ENCODE assay signal across 8 mouse cellular contexts in the genomic region with DNA sequence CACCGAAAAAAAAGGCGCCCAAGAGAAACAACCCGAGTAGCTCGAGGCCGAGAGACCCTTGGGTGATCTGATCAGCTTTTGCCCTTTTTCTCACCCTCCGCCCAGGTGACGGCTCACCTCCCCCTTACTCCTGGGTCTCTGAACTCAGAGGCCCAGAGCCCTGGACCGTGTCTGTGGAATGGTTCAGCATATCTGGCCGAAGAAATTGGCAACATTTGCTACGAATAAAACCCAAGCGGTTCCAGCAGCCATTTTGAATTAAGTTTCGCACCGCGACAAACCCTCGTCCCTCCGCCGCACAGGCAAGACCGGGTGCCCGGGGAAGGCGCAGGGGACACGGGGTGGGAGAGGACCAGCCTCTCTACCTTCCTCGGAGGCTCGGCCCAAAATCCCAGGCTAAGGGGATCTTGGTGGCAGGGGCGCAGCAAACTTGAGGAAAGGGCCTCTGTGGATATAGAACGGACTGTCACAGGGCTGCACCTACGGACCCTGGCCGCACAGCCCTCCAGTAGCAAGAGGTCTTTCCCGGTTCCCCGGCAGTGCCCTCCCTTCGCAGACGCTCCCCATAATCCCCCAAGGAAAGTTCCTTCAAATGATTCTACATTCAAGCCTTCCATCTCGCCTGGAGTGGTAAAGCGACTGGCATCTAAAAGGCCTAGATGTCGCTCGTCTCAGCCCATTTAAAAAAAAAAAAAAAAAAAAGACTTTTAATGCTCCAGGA. TPM values are rescaled to one million over a fixed set of nuclear protein-coding genes. Genes with fewer than 3 reads are reported as not detected.
DNase-seq lines count a peak whose midpoint lies in the region; ATAC-seq and TF ChIP-seq lines count a peak whose summit lies in the region.

No protein-coding gene starts in this region.

- peaks cover 75% of the 10 kb centered on the region for H3K27me3 ChIP-seq in erythroblast, embryonic 14.5 days (ENCODE audit: control insufficient read depth)
- H3K27me3 ChIP-seq in forebrain, embryonic 11.5 days (ENCODE audit: control insufficient read depth, insufficient read depth, low read length): peaks cover 31% of the 10 kb centered on the region
- H3K27me3 ChIP-seq in hindbrain, embryonic 16.5 days (replicated peaks; ENCODE audit: control insufficient read depth, insufficient read depth, low read length): no peaks in the 10 kb centered on the region; the same call in 1 of the 2 replicates

- 0 out of 2 replicates have a peak overlapping the region, but pooled peaks have one; percentile 22 for H3K9ac ChIP-seq in ES-E14 (ENCODE audit: insufficient read depth, low read depth, low read length, poor library complexity, severe bottlenecking)
- H3K9ac ChIP-seq in forebrain, embryonic 11.5 days (ENCODE audit: low read length): peak overlapping the region; percentile 57
- H3K9ac ChIP-seq in hindbrain, embryonic 16.5 days (ENCODE audit: low read depth, low read length): peak overlapping the region; percentile 93

- DNase-seq in ES-E14 (ENCODE audit: low read depth, low spot score): no peak
- peak; percentile 74 for DNase-seq in forebrain, embryonic 11.5 days (ENCODE audit: low spot score)
- DNase-seq in lung, postnatal 14 days: peak; percentile 33
- DNase-seq in urinary bladder, postnatal 25 days (ENCODE audit: low spot score): peak; percentile 33
- no peak for DNase-seq in right cerebral cortex, postnatal 14 days

- H3K4me3 ChIP-seq in erythroblast, embryonic 14.5 days (replicated peaks): peak overlapping the region; percentile 35
- H3K4me3 ChIP-seq in ES-E14 (ENCODE audit: insufficient read depth in 1 of 2, low read depth in 1 of 2, low read length in 2 of 2, poor library complexity in 1 of 2, severe bottlenecking in 1 of 2): peak overlapping the region; percentile 51 to 59; a peak in 3 of 4 replicates
- peak overlapping the region; percentile 57 for H3K4me3 ChIP-seq in forebrain, embryonic 11.5 days (ENCODE audit: low read depth, low read length)
- peak overlapping the region; percentile 75 for H3K4me3 ChIP-seq in hindbrain, embryonic 16.5 days (ENCODE audit: low read length)

- no peak for ATAC-seq in erythroblast, adult 5-6 weeks (replicated peaks; ENCODE audit: low FRiP score, poor library complexity, severe bottlenecking)
- no peak for ATAC-seq in forebrain, embryonic 11.5 days (replicated peaks; ENCODE audit: low FRiP score)
- no peak for ATAC-seq in hindbrain, embryonic 16.5 days

- no peaks in the 10 kb centered on the region; the same call in 1 of the 2 replicates for H3K36me3 ChIP-seq in erythroblast, embryonic 14.5 days (ENCODE audit: control insufficient read depth)
- no peaks in the 10 kb centered on the region for H3K36me3 ChIP-seq in ES-E14 (ENCODE audit: control insufficient read depth, insufficient read depth, low read length, poor library complexity, severe bottlenecking)
- H3K36me3 ChIP-seq in forebrain, embryonic 11.5 days (ENCODE audit: control insufficient read depth, insufficient read depth, low read length): no peaks in the 10 kb centered on the region
- H3K36me3 ChIP-seq in hindbrain, embryonic 16.5 days (ENCODE audit: control insufficient read depth, insufficient read depth, low read length): no peaks in the 10 kb centered on the region

- in situ Hi-C loops in ES-E14 (cut with MboI; ENCODE audit: low sequenced_read_pairs in 2 of 2, unreplicated experiment in 2 of 2): loop anchor here (5.0 kb wide), 1 partner anchor 142 kb away; no protein-coding TSS in a partner anchor

- WGBS in forebrain, embryonic 11.5 days: under 1% methylated on average over 35 of the region's 35 CpGs
- WGBS in hindbrain, embryonic 16.5 days: under 1% methylated on average over 35 of the region's 35 CpGs

- H3K9me3 ChIP-seq in erythroblast, embryonic 14.5 days (ENCODE audit: control insufficient read depth, low read length): peaks cover 3% of the 10 kb centered on the region; the same call in 1 of the 2 replicates
- no peaks in the 10 kb centered on the region for H3K9me3 ChIP-seq in ES-E14 (ENCODE audit: control insufficient read depth, insufficient read depth, low read depth, low read length)
- H3K9me3 ChIP-seq in forebrain, embryonic 11.5 days (ENCODE audit: control insufficient read depth, low read length): no peaks in the 10 kb centered on the region
- no peaks in the 10 kb centered on the region for H3K9me3 ChIP-seq in hindbrain, embryonic 16.5 days (ENCODE audit: control insufficient read depth, low read length)

- H3K4me2 ChIP-seq in forebrain, embryonic 11.5 days (ENCODE audit: low read depth, low read length, severe bottlenecking): peak overlapping the region; percentile 82
- peak overlapping the region; percentile 71 for H3K4me2 ChIP-seq in hindbrain, embryonic 16.5 days (ENCODE audit: low read length)

- peaks cover 2% of the 10 kb centered on the region for H3K4me1 ChIP-seq in erythroblast, embryonic 14.5 days (ENCODE audit: control insufficient read depth)
- peaks cover 0 to 3% of the 10 kb centered on the region in 2 experiments; a peak in 1 of 4 replicates for H3K4me1 ChIP-seq in ES-E14 (ENCODE audit: control insufficient read depth in 2 of 2, insufficient read depth in 2 of 2, low read length in 2 of 2, poor library complexity in 1 of 2)
- peaks cover 11% of the 10 kb centered on the region; the same call in 1 of the 2 replicates for H3K4me1 ChIP-seq in forebrain, embryonic 11.5 days (replicated peaks; ENCODE audit: control insufficient read depth, insufficient read depth, low read length)
- peaks cover 3% of the 10 kb centered on the region for H3K4me1 ChIP-seq in hindbrain, embryonic 16.5 days (ENCODE audit: control insufficient read depth, insufficient read depth, low read depth, low read length)

- no peak overlapping the region for H3K27ac ChIP-seq in ES-E14 (ENCODE audit: insufficient read depth, low read depth, low read length, poor library complexity, severe bottlenecking)
- H3K27ac ChIP-seq in forebrain, embryonic 11.5 days (ENCODE audit: low read depth, low read length): no peak overlapping the region
- peak overlapping the region; percentile 91 for H3K27ac ChIP-seq in hindbrain, embryonic 16.5 days (ENCODE audit: low read depth, low read length)

TF ChIP-seq in ES-E14, 5 proteins besides CTCF, POLR2A, EP300 and RAD21:
- TF ChIP-seq MAFK (IDR thresholded peaks at IDR 0.05; ENCODE audit: insufficient read depth, low read depth, low read length): no peak
- TF ChIP-seq CHD2 (IDR thresholded peaks at IDR 0.05; ENCODE audit: low read depth, low read length): no peak
- TF ChIP-seq HCFC1 (IDR thresholded peaks at IDR 0.05; ENCODE audit: borderline replicate concordance, insufficient read depth, low read length): no peak
- TF ChIP-seq ZC3H11A (IDR thresholded peaks at IDR 0.05; ENCODE audit: borderline replicate concordance, low read depth, low read length): no peak
- TF ChIP-seq ZNF384 (IDR thresholded peaks at IDR 0.05; ENCODE audit: low read depth, low read length): no peak

RNA-seq across cellular contexts. Expression of a gene that starts 4.2 kb away (rescaled TPM):
- polyA plus RNA-seq in erythroblast, embryonic 14.5 days (2012): 0.06 and 0.10 TPM in 2 replicates
- total RNA-seq in erythroblast, adult 5-6 weeks (2015; ENCODE audit: low replicate concordance): 0.38 and 2.5 TPM in 2 replicates
- 2.4 and 3.3 TPM in 2 replicates for total RNA-seq in erythroblast, adult 5-6 weeks (2017; ENCODE audit: low replicate concordance)
- 2.5 and 6.2 TPM in 2 replicates for total RNA-seq in ES-E14 (2012; rRNA removed)
- polyA plus RNA-seq in forebrain, embryonic 11.5 days (2014; fragmentation: Nextera tagmentation; extraction: Ambion mirVana): 29.9 and 34.1 TPM in 2 replicates
- 182 and 183 TPM in 2 replicates for polyA plus RNA-seq in hindbrain, embryonic 16.5 days (2015; fragmentation: Nextera tagmentation; extraction: Ambion mirVana)

Comparison
In these comparisons a context has a peak if more than half of its experiments do, and no peak if none do; other contexts are left out.
1. DNase-seq: peak in forebrain, embryonic 11.5 days (single experiment), lung, postnatal 14 days (single experiment) and urinary bladder, postnatal 25 days (single experiment); none in ES-E14 (single experiment) and right cerebral cortex, postnatal 14 days (single experiment).
2. H3K9ac ChIP-seq: peak in every context shown above with its lines; median percentile 93 in hindbrain, embryonic 16.5 days; 57 in forebrain, embryonic 11.5 days; 22 in ES-E14.
3. RNA of a gene that starts 4.2 kb away (polyA plus RNA-seq): 182 to 183 TPM in hindbrain, embryonic 16.5 days and 29.9 to 34.1 TPM in forebrain, embryonic 11.5 days; 0.06 to 0.10 TPM in erythroblast, embryonic 14.5 days; every median in the first group is over 10 times any median in the second.
4. Peak in every context shown above with its lines, with median percentiles within 50 percentile points of each other: H3K4me3 ChIP-seq.